Mouse (Mus musculus): ENCODE results near the gene Zfp286. TPM values are rescaled to one million over a fixed set of nuclear protein-coding genes. Genes with fewer than 3 reads are reported as not detected.
"Not testable (repeated sequence)": the region's sequence is repeated elsewhere in the genome, so short reads cannot be mapped to it uniquely, and the experiment has no call there.

Gene Zfp286
- polyA plus RNA-seq, 1 experiment from 2014 or later, result 24.9 TPM

DNA sequence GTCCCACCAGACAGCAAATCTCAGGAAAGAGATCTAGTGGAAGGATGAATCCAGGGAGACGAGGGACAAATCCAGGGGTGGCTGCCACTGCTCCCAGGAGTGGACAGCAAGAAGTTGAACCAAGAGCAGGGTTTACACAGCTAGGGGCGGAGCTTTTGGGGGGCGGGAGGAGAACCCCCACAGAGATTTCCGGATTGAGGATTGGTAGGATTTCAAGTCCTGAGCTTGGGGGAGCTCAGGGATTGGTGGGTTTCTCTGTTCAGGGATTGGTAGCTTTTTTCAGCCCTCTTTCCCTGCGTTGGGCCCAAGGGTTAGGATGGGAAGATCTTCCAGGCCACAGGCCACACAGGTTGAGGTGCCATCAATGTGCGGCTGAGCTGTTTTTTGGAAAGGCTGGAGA lies 31.4 kb downstream of the Zfp286 start:
- H3K4me1 ChIP-seq (ENCODE audit: control insufficient read depth, insufficient read depth, low read length), result 0 out of 2 replicates have a peak, but pooled peaks cover 3% of the 10 kb centered on the region
- H3K4me2 ChIP-seq (replicated peaks; ENCODE audit: low read depth, low read length), result no peak overlapping the region
- H3K4me3 ChIP-seq (ENCODE audit: low read depth, low read length), result no peak overlapping the region
- no peak overlapping the region for H3K9ac ChIP-seq (replicated peaks; ENCODE audit: low read depth, low read length)
- WGBS, result 75% methylated on average over 6 of the region's 6 CpGs
- H3K27me3 ChIP-seq (ENCODE audit: control insufficient read depth, insufficient read depth, low read length), result no peaks in the 10 kb centered on the region
- no peaks in the 10 kb centered on the region for H3K36me3 ChIP-seq (ENCODE audit: control insufficient read depth, insufficient read depth, low read length)
- ATAC-seq (ENCODE audit: insufficient number of reproducible peaks, insufficient read depth, low FRiP score, low read depth), result no peak
- no peak overlapping the region for H3K27ac ChIP-seq (ENCODE audit: low read length)
- H3K9me3 ChIP-seq (ENCODE audit: control insufficient read depth, low read depth, low read length), result no peaks in the 10 kb centered on the region

DNA sequence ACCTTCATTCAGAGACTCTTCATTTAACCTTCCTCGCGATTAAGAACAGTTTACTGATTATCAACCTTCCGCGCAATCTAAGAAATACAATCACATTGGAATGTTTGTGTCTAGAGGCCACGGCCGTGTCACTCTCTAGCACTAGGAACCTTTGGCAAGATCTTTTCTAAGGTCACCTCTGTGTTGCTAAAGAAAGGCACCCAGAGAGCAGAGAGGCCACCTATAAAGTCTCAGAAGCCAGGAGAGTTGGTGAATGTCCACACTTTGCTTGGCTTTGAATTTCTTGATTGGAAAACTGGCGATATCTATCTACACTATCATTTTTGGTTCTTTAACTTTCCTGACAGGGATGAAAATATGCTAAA lies 32.1 kb downstream of the Zfp286 start:
- ATAC-seq (ENCODE audit: insufficient number of reproducible peaks, insufficient read depth, low FRiP score, low read depth), result peak; percentile 44
- Histone ChIP-seq H3K4me3 (ENCODE audit: low read depth, low read length) (peak overlapping the region; percentile 5; the same call in 1 of the 2 replicates), H3K36me3 (ENCODE audit: control insufficient read depth, insufficient read depth, low read length) (no peaks in the 10 kb centered on the region), H3K27me3 (ENCODE audit: control insufficient read depth, insufficient read depth, low read length) (no peaks in the 10 kb centered on the region), H3K9ac (replicated peaks; ENCODE audit: low read depth, low read length) (no peak overlapping the region), H3K4me1 (ENCODE audit: control insufficient read depth, insufficient read depth, low read length) (0 out of 2 replicates have a peak, but pooled peaks cover 3% of the 10 kb centered on the region), H3K9me3 (ENCODE audit: control insufficient read depth, low read depth, low read length) (no peaks in the 10 kb centered on the region), H3K27ac (ENCODE audit: low read length) (no peak overlapping the region), H3K4me2 (replicated peaks; ENCODE audit: low read depth, low read length) (peak overlapping the region; percentile 51)
- 4% methylated on average over 7 of the region's 7 CpGs for WGBS

DNA sequence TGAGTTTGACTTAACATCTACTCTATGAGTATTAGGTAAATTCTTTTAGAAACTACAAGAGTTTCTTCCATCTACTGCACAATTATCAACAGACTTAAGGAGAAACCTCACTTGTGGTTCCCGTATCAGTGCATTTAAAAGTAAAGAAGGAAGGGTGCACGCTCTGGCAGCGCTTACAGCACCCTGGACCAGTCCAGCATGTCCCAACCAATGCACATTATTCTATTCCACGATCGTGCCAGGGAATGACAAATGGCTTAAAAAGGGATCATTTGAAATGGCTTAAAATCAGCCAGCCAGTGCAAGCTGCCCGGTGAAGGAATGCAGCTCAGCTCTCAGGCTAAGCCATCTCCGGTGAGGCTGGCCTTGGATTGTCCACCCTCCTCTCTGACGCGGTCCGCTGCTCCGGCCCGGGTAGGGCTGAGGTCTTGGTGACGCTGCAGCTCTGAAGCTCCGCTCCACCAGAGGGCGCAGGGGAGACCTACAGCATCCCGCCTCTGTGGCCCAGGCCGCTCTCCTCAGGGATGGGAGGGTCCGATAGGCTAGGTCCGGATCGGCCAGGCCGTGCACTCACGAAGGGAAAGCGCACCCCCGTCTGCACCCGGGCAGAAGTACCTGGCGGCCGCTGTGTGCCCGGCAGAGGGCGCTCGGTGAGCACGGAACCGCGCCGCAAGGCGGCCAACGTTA lies 32.7 kb downstream of the Zfp286 start:
- no peaks in the 10 kb centered on the region for H3K27me3 ChIP-seq (ENCODE audit: control insufficient read depth, insufficient read depth, low read length)
- H3K36me3 ChIP-seq (ENCODE audit: control insufficient read depth, insufficient read depth, low read length), result no peaks in the 10 kb centered on the region
- 0 out of 2 replicates have a peak, but pooled peaks cover 3% of the 10 kb centered on the region for H3K4me1 ChIP-seq (ENCODE audit: control insufficient read depth, insufficient read depth, low read length)
- H3K9me3 ChIP-seq (ENCODE audit: control insufficient read depth, low read depth, low read length), result no peaks in the 10 kb centered on the region
- H3K4me2 ChIP-seq (replicated peaks; ENCODE audit: low read depth, low read length), result peak overlapping the region; percentile 51
- H3K27ac ChIP-seq (ENCODE audit: low read length), result no peak overlapping the region
- WGBS, result 7% methylated on average over 36 of the region's 36 CpGs
- H3K9ac ChIP-seq (replicated peaks; ENCODE audit: low read depth, low read length), result no peak overlapping the region
- peak; percentile 96 for ATAC-seq (ENCODE audit: insufficient number of reproducible peaks, insufficient read depth, low FRiP score, low read depth)
- peak overlapping the region; percentile 5; the same call in 1 of the 2 replicates for H3K4me3 ChIP-seq (ENCODE audit: low read depth, low read length)

DNA sequence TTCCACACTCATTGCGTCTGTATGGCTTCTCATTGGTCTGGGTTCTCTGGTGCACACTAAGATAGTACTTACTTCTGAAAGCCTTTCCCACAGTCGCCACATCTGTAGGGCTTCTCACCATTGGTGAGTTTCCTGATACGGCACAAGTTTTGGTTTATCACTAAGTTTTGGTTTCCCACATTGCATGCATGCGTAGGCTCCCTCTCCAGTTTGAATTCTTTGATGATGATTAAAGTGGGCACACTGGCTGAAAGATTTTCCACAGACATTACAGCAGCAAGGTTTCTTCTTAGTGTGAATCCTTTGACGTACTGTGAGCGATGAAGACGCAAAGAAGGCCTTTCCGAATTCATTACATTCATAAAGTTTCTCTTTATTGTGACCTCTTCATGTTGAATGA lies 36.5 kb downstream of the Zfp286 start, which contains the start of gene Gm10428:
Gm10428 (plus strand) TSS at position 321 of the 400 bp plus-strand sequence.
- no peak within 1 kb of the TSS for H3K4me2 ChIP-seq (replicated peaks; ENCODE audit: low read depth, low read length)
- no peaks in the 10 kb centered on the region for H3K9me3 ChIP-seq (ENCODE audit: control insufficient read depth, low read depth, low read length)
- H3K36me3 ChIP-seq (ENCODE audit: control insufficient read depth, insufficient read depth, low read length), result no peaks in the 10 kb centered on the region
- no peak within 1 kb of the TSS for H3K4me3 ChIP-seq (ENCODE audit: low read depth, low read length)
- H3K27ac ChIP-seq (ENCODE audit: low read length), result no peak within 1 kb of the TSS
- no peaks in the 10 kb centered on the region for H3K27me3 ChIP-seq (ENCODE audit: control insufficient read depth, insufficient read depth, low read length)
- 0 out of 2 replicates have a peak, but pooled peaks cover 3% of the 10 kb centered on the region for H3K4me1 ChIP-seq (ENCODE audit: control insufficient read depth, insufficient read depth, low read length)
- H3K9ac ChIP-seq (replicated peaks; ENCODE audit: low read depth, low read length), result no peak within 1 kb of the TSS
- 88% methylated on average over 8 of the region's 8 CpGs for WGBS
- ATAC-seq (ENCODE audit: insufficient number of reproducible peaks, insufficient read depth, low FRiP score, low read depth), result no peak

DNA sequence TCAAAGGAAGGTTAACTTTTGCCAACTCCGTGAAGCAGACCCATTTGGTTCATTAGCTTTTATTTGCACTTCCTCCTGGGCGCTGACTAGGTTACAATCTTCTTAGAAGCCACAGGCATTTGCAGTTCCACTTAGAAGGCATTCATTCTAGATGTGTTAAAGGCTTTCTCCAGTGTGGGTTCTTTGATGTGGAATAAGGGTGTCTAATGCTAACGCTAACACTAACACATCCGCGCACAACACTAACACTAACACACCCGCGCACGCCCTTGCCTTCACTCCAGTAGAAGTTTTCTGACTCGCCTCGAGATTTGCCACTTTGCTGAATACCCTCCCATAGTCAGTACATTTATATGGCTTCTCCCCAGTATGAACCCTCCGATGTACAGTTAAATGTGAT lies 37.1 kb downstream of the Zfp286 start:
- H3K27me3 ChIP-seq (ENCODE audit: control insufficient read depth, insufficient read depth, low read length), result no peaks in the 10 kb centered on the region
- H3K36me3 ChIP-seq (ENCODE audit: control insufficient read depth, insufficient read depth, low read length), result no peaks in the 10 kb centered on the region
- 59% methylated on average over 11 of the region's 11 CpGs for WGBS
- no peak overlapping the region for H3K4me3 ChIP-seq (ENCODE audit: low read depth, low read length)
- ATAC-seq (ENCODE audit: insufficient number of reproducible peaks, insufficient read depth, low FRiP score, low read depth), result no peak
- 0 out of 2 replicates have a peak, but pooled peaks cover 3% of the 10 kb centered on the region for H3K4me1 ChIP-seq (ENCODE audit: control insufficient read depth, insufficient read depth, low read length)
- H3K9ac ChIP-seq (replicated peaks; ENCODE audit: low read depth, low read length), result no peak overlapping the region
- H3K4me2 ChIP-seq (replicated peaks; ENCODE audit: low read depth, low read length), result no peak overlapping the region
- H3K27ac ChIP-seq (ENCODE audit: low read length), result no peak overlapping the region
- H3K9me3 ChIP-seq (ENCODE audit: control insufficient read depth, low read depth, low read length), result no peaks in the 10 kb centered on the region

DNA sequence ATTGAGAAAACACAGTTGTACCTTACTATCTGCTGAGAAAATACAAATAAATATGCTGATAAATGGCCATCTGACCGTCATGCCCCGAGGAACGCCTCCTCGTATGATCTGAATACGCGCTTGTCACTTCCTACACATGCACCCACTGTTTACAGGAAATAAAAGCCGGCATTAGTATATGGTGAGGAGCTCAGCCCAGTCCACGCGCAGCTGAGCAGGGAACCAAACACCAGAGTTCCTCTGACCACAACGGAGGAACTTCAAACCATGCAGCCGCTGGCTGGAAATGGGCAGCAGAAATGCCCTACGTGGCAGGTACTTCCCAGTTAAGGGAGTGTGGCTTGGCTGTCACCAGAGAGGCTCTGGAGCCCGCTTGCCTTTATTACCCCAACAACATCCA lies 39.8 kb downstream of the Zfp286 start:
- H3K4me3 ChIP-seq (ENCODE audit: low read depth, low read length); H3K27me3 ChIP-seq (ENCODE audit: control insufficient read depth, insufficient read depth, low read length); H3K27ac ChIP-seq (ENCODE audit: low read length); H3K36me3 ChIP-seq (ENCODE audit: control insufficient read depth, insufficient read depth, low read length); H3K4me1 ChIP-seq (ENCODE audit: control insufficient read depth, insufficient read depth, low read length); H3K9ac ChIP-seq (replicated peaks; ENCODE audit: low read depth, low read length); ATAC-seq (ENCODE audit: insufficient number of reproducible peaks, insufficient read depth, low FRiP score, low read depth); H3K4me2 ChIP-seq (replicated peaks; ENCODE audit: low read depth, low read length); H3K9me3 ChIP-seq (ENCODE audit: control insufficient read depth, low read depth, low read length): not testable (repeated sequence)
- WGBS, result 81% methylated on average over 13 of the region's 13 CpGs

DNA sequence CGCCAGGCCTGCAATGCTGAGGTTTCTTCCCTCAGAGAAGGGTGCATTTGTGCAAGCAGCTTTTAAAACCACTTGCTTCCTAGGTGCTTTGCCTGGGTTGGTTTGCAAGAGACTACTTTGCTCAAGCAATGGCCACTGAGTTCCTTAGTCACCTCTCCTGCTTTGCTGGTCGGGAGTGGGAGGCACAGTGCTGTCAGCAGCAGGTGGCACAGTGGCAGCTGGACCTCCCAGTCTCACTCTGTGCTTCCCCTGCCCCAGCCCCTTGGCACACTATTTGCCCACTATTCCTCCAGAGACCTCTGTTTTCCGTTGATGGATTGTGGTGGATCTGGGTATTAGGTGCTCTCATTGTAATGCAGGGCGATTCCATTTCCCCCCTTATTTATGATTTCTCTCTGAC lies 41.2 kb downstream of the Zfp286 start:
- Histone ChIP-seq H3K9me3 (ENCODE audit: control insufficient read depth, low read depth, low read length) (no peaks in the 10 kb centered on the region), H3K27ac (ENCODE audit: low read length) (no peak overlapping the region), H3K27me3 (ENCODE audit: control insufficient read depth, insufficient read depth, low read length) (0 out of 2 replicates have a peak, but pooled peaks cover 5% of the 10 kb centered on the region), H3K4me1 (ENCODE audit: control insufficient read depth, insufficient read depth, low read length) (no peaks in the 10 kb centered on the region), H3K4me2 (replicated peaks; ENCODE audit: low read depth, low read length) (no peak overlapping the region), H3K9ac (replicated peaks; ENCODE audit: low read depth, low read length) (no peak overlapping the region), H3K36me3 (ENCODE audit: control insufficient read depth, insufficient read depth, low read length) (no peaks in the 10 kb centered on the region), H3K4me3 (ENCODE audit: low read depth, low read length) (no peak overlapping the region)
- ATAC-seq (ENCODE audit: insufficient number of reproducible peaks, insufficient read depth, low FRiP score, low read depth), result no peak
- WGBS, result 79% methylated on average over 4 of the region's 4 CpGs

DNA sequence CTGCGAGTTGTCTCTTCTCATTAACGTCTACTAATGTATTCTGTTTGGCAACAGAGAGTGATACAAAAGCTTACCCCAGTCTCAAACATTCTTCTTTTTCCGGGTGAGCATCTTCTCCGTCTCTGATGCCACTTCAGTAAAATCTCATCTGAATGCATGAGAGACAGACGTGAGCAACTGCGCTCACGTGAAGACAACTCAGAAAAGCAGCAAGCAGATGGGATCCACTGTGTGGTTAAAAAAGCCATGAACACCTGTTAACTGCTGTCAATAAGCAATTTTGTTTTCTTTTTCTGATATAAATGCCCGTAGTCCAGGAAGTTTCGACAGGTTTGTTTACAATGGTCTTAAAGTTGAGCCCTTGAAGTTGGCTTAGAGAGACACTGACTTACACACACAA lies 42.0 kb downstream of the Zfp286 start:
- 56% methylated on average over 9 of the region's 9 CpGs for WGBS
- Histone ChIP-seq H3K27me3 (ENCODE audit: control insufficient read depth, insufficient read depth, low read length) (0 out of 2 replicates have a peak, but pooled peaks cover 5% of the 10 kb centered on the region), H3K36me3 (ENCODE audit: control insufficient read depth, insufficient read depth, low read length) (no peaks in the 10 kb centered on the region), H3K4me2 (replicated peaks; ENCODE audit: low read depth, low read length) (no peak overlapping the region), H3K4me3 (ENCODE audit: low read depth, low read length) (no peak overlapping the region), H3K4me1 (ENCODE audit: control insufficient read depth, insufficient read depth, low read length) (no peaks in the 10 kb centered on the region), H3K27ac (ENCODE audit: low read length) (no peak overlapping the region), H3K9me3 (ENCODE audit: control insufficient read depth, low read depth, low read length) (no peaks in the 10 kb centered on the region), H3K9ac (replicated peaks; ENCODE audit: low read depth, low read length) (no peak overlapping the region)
- no peak for ATAC-seq (ENCODE audit: insufficient number of reproducible peaks, insufficient read depth, low FRiP score, low read depth)
